Mouse (Mus musculus): ENCODE measurements at regions not wholly inside any gene's neighbourhood (a gene's known extent, or its start where the extent isn't known, plus 50 kb on each side); places are given as distances from the start of the nearest gene placed in this dataset.
A peak's percentile ranks its signal among the peaks of the same experiment; 100 is the strongest.

- peak; percentile 73 for TF ChIP-seq CTCF (IDR thresholded peaks at IDR 0.05; ENCODE audit: low read depth)
- no peak for TF ChIP-seq EP300 (IDR thresholded peaks at IDR 0.05; ENCODE audit: low read depth)
Observed at GRCm38 (mm10) chr10:23611183-23611582, 175.9 kb downstream of the Rps12 start.
